Mouse (Mus musculus) adrenal gland, postnatal 4 days (tissue): ENCODE data around the gene Trib3. TPM values are rescaled to one million over a fixed set of nuclear protein-coding genes. Genes with fewer than 3 reads are reported as not detected.
"Not testable (repeated sequence)": the region's sequence is repeated elsewhere in the genome, so short reads cannot be mapped to it uniquely, and the experiment has no call there.

Source experiments
- DNase-seq, 2 experiments: peaks; one replicate each; pipeline ENCODE4 v3.0.0; 2021 to 2022; ENCODE audit warnings: low spot score in 2 of 2, mixed read lengths in 2 of 2
- total RNA-seq, 2 experiments: library from RNA; stranded (reverse); gene quantifications; 2 replicates each; pipeline ENCODE4 v1.2.3; 2021

The Trib3 gene
- total RNA-seq, 2 experiments from 2014 or later: 4.3 to 4.9 TPM

DNA sequence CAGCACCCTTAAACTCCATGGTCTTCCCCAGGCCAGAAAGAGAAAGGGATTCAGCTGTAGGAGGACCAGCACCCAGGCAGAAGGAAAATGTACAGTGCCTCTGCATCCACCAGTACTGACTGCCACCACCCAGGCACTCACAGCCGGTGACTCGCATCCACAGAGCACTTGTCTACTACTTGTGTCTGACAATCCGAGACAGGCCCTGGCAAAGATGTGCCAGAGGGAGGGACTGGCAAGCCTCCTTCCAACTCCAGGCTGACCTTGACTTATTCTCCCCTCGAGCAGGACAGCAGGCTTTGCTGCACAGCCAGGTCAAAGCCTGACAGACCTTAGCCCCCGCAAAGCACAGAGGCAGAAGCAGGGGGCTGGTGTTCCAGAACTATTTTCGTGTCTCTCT is 26.8 kb downstream of the Trib3 start:
- DNase-seq: no peak

DNA sequence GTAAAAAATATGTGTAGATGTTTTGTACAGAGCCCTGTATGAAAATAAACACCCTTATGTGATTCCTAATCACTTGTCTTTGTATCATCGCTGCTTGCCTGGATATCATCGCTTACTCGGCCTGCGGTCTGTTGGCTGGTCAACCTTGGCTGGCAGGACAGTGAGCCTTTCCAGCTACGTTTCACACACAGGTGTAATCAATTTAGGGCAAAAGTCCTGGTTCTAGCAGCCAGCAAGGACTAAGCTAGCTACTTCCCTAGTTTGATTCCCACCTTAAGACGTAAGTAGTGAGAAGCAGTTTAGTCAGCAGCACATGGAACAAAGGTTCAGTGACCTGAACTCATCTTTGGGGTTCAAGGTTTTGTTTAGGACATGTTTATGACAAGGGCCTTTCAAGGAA is 29.9 kb downstream of the Trib3 start:
- DNase-seq: no peak

DNA sequence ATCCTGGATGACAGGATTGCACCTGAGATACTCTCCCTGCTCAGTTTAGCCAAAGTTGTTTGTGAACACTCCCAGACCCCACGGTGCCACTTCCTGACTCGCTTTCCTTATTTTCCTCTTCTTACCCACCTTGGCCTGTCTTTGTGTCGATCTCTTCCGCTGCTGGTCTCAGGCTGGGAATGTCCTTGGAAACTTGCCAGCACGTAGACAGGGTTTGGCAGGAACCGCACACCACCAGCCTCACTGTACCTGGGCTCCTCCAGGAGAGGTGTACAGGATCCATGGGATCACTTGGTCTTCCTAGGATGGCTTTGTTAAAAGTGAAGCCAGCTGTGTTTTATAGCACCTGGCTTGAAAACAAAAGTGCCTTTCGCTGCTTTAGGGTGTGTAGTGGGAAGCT is 30.8 kb downstream of the Trib3 start:
- DNase-seq: no peak

DNA sequence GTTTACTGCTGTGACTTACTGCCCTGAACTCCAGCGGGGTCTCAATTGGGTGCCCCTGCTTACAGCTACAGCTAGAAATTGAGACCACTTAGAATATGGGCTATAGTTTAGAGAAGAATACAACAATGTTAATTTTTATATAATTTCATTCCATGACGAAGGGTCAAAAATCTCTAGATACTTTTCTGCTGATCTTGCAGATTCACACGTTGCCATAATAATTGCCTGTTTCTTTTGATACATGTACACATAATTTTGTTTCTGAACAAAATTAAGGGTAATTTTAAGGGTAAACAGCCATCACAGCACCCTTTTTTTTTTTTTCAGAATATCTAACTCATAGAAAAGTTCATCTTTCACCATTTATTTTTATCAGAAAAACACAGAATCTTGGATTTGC is 36.6 kb downstream of the Trib3 start:
- no peak for DNase-seq

DNA sequence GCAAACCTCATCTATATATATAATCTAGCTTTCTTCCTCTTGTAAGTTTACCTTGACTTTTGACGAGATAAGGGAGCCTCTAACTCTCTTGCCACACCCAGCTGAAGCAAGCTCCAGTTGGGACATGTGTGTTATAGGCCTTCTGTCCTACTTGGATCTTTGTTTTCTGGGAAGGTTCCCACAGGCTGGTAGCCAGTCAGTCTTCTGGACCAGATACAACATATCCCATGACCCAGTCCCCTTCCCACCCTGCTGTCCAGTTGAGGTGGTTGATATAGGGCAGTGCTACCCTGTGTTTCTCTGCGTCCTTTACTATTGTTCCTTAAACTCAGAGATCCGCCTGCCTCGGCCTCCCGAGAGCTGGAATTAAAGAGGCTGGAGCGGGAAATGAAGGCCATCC is 38.4 kb downstream of the Trib3 start:
- DNase-seq: no peak

DNA sequence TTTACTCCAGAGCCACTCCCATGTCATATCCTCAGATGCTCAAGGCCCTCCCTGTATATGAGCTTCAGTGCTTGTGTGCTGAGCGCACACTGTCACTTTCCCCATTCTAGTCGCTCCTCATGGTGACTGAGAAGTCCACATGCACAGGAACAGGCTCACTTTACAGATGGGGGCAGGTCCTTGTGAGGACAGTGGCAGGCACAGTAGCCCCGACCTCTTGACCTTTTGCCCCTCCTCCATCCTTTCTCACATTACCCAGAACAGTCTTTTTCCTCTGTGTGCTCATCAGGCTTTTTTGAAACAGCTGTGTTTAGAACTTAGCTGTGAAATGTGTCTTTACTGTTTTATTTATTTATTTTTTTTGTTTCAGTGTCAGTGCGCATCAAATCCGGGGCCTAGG is 40.1 kb downstream of the Trib3 start:
- DNase-seq: no peak

DNA sequence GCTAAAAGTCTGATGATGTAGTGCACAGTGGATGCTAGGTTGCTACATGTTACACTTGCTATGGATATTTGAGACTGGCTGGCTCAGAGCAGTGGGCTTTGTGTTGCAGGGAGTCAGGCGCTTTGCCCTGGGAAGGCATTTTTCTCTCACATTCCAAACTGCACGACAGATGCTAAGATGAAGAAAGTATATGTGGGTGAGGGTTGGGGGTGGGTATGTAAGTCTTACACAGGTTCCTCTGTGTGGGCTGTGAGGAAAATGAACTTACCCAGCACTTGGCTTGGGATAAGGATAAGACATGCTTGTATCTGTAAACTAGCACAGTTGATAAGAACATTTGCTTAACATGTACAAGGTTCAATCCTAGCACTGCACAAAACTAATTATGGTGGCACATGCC is 41.0 kb downstream of the Trib3 start:
- no peak for DNase-seq

DNA sequence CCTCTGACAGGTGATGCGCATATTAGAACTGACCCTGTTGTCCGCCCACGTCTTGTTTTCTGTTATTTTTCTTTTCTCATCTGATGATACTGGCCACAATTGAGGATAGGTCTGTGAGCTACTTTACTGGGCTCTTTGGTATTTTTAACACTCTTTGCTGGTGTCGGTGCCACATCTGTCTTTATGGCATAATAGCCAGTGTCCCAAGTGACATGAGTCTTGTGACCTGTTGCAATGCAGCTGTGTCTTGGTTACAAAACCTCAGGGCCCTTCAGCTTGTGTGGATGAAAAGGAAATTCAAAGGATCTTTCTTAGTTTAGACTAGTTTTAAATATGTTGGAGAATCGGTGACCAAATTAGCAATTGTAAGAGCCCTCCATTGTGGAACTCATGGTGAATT is 49.3 kb downstream of the Trib3 start:
- DNase-seq: no peak

DNA sequence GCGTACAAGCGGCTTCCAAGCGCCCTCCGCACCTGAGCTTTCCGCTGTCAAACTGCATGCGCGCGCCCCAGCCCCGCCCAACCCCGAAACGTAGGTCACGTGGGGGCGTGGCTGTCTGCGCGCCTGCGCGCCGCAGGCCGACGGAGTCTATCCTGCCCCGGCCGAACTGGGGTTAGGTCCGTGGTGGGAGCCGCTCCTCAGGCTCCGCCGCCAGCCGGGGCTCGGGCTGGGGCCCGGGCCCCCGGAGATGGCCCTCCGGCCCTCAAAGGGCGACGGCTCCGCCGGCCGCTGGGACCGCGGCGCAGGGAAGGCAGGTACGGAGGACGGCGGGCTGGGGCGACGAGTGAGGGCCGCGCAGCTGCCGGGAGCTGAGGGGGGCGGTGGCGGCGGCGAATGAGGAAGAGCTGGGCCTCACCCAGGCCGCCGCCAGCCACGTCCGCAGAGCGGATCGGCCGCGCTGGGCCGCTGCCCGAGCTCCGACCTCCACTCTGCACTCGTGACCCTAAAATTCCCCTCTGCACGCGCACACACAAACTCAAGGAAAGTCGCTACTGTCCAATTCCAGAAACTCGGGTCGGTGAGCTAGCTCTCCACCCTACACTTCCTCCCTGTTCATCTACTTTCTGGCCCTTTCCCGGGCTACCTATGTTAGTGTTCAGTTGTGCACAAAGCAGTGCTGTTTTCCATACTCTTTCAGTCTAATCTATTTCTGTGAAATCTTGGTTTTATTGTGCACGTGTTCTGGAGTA is 49.9 kb downstream of the Trib3 start, which contains the start of gene Tbc1d20:
Gene Tbc1d20 (plus strand): TSS at position 102 of the 749 bp plus-strand sequence.
- peak; percentile 80 to 82 for DNase-seq

DNA sequence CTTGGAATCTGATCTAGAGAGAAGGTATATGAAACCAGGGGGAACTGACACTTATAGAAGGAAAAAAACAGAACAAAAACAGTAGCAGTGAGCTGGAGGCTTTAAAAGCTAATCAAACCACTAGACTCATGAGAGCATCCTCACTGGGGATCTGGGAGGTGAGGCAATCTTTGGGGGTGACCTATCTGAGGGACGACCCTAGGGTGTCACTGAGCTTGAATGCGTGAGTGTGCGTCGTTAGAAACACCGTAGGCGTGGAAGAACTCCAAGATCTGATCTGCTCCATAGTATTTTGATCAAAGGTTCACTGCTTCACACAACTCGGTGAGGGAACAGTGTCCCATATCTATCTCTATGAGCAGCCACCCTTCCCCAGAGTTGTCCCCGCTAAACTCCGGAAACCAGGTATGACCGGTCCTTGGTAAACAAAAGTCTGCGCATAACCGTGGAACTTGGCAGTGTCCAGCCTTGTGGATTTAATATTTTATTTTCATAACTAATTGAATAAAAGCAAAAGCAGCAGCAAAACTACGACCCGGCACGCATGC is 50.6 kb downstream of the Trib3 start:
- DNase-seq: no peak

DNA sequence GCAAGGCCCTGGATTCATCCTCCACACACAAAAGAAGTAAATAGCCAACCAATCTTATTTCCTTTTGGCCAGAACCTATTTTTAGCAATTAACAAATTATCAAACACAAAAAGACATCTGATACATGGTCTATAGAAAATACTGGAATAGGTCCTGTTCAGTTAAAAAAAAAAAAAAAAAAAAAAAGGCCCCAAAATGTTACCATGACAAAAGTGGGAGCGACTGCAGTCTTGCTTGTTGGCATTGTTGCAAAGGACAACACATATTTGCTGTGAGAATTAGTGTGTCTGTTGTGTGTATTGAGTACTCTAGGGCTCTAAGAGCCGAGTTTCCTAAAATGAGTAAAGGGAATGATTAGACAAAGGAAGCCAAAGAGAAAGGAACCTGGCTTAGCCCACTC is 51.4 kb downstream of the Trib3 start:
- DNase-seq: no peak

DNA sequence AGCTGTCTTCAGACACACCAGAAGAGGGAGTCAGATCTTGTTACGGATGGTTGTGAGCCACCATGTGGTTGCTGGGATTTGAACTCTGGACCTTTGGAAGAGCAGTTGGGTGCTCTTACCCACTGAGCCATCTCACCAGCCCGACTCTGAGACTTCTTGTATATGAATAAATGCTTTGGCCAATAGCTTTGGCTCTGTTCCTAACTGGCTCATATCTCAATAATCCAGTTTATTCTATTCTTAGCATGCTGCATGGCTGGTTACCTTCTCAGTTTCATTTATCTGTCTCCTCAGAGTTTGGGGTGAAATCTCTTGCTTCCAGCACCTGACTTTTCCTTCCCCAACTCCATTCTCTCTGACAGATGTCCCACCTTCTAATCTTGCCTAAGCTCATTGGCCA is 54.2 kb downstream of the Trib3 start:
- DNase-seq: not testable (repeated sequence)

DNA sequence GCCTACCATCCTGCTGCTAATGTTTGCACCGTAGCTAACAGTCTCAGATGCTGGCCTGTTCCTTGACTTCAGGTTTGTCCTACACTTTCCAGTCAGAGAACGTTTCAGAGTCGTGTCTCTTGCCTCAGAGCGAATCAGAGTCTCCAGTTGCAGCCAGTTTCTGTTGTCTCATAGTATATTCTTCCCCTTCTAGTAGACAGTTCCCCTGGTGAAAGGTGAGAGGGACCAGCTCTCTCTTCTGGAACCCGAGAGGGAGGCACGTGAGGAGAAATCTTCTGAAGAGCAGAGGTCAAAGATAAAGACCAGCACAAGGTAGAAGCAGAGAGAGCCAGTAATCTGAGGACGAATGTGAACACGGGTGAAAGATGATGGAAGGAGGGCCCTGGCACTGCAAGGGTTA is 55.8 kb downstream of the Trib3 start:
- no peak for DNase-seq

DNA sequence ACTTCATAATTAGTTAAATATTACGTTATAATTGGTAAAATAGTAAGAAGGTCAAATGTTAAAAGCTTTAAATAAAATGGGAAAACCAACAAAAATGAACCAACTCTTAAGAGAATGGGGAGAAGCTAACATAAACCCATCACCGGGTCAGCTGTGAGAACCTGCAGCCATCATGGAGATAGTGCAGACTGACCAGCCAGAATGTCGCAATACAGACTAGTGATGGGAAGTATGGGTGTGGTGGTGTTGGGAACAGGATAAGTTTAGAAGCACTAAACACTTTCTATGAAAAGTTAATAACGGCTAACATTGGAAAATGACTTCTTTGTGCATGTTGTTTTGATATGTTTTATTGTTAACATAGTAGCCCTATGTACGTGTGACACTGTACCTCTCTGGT is 56.3 kb downstream of the Trib3 start:
- DNase-seq: no peak

Other genes with a start within 250 kb of the Trib3 start
- 10 to 100 TPM; 47.2 to 58.2 TPM for gene Srxn1, start 238.5 kb downstream of the Trib3 start, total RNA-seq
- gene Tcf15, start 200.5 kb downstream of the Trib3 start, total RNA-seq: 1 to 10 TPM; 7.7 to 9.3 TPM
- gene Csnk2a1, start 117.2 kb downstream of the Trib3 start, total RNA-seq: 100 to 1,000 TPM; 103 to 106 TPM
- gene Tbc1d20, start 50.2 kb downstream of the Trib3 start, total RNA-seq: 100 to 1,000 TPM in 1 of 2 experiments, 10 to 100 TPM in 1; 93.0 to 101 TPM
- gene Rbck1, start 11.4 kb downstream of the Trib3 start, total RNA-seq: 100 to 1,000 TPM; 139 TPM
- gene Nrsn2, start 32.6 kb upstream of the Trib3 start, total RNA-seq: 1 to 10 TPM; 4.4 to 4.5 TPM
- gene Sox12, start 54.0 kb upstream of the Trib3 start, total RNA-seq: 10 to 100 TPM; 50.9 to 51.1 TPM
- gene Zcchc3, start 71.0 kb upstream of the Trib3 start, total RNA-seq: 10 to 100 TPM; 18.5 to 20.2 TPM
- gene 6820408C15Rik, start 71.6 kb upstream of the Trib3 start, total RNA-seq: under 1 TPM; 0.37 to 0.56 TPM
- gene Defb23, start 120.6 kb upstream of the Trib3 start, total RNA-seq: not detected
- gene Defb20, start 133.0 kb upstream of the Trib3 start, total RNA-seq: not detected
- not detected for gene Defb22, start 146.1 kb upstream of the Trib3 start, total RNA-seq
- not detected for gene Defb26, start 167.7 kb upstream of the Trib3 start, total RNA-seq
- not detected for gene Defb28, start 174.2 kb upstream of the Trib3 start, total RNA-seq
- not detected for gene Defb29, start 196.1 kb upstream of the Trib3 start, total RNA-seq
- not detected for gene Gm17416, start 225.3 kb upstream of the Trib3 start, total RNA-seq
- gene Defb21, start 228.7 kb upstream of the Trib3 start, total RNA-seq: not detected
- 10 to 100 TPM in 1 of 2 experiments, 1 to 10 TPM in 1; 8.3 to 10.2 TPM for gene Defb19, start 236.3 kb upstream of the Trib3 start, total RNA-seq